ENCODE assay signal across 27 mouse cellular contexts in genomic region chr6:117460193-117460592, GRCm38 (mm10).
A peak's percentile ranks its signal among the peaks of the same experiment; 100 is the strongest.
DNase-seq lines count a peak whose midpoint lies in the region; ATAC-seq and TF ChIP-seq lines count a peak whose summit lies in the region.
"Had no signal": no experiment of that assay in that cellular context is flagged by ENCODE, and none has a peak within 500 bp of the region (broad histone marks: within the 10 kb centered on the region; RNA-seq: fewer than 3 reads in every experiment).

No protein-coding gene starts in this region.

- TF ChIP-seq CTCF in left cerebral cortex, adult 2 months (IDR thresholded peaks at IDR 0.05) = no peak

- ATAC-seq in heart, embryonic 13.5 days (ENCODE audit: extremely low read depth, insufficient number of reproducible peaks, low FRiP score, low TSS enrichment) = no peak
- ATAC-seq: activated CD4-positive, CD25-positive, alpha-beta regulatory T cell, adult 4 months; forebrain, embryonic 14.5 days; intestine, embryonic 16.5 days had no signal

- peaks cover 13% of the 10 kb centered on the region for H3K4me1 ChIP-seq in heart, embryonic 13.5 days
- H3K4me1 ChIP-seq in embryonic facial prominence, embryonic 10.5 days = peaks cover 5% of the 10 kb centered on the region
- H3K4me1 ChIP-seq: hindbrain, embryonic 13.5 days; limb, embryonic 15.5 days; liver, embryonic 13.5 days; midbrain, embryonic 12.5 days; neural tube, embryonic 13.5 days had no signal

- no peak overlapping the region for H3K4me3 ChIP-seq in heart, embryonic 13.5 days
- no peak overlapping the region for H3K4me3 ChIP-seq in embryonic facial prominence, embryonic 10.5 days
- H3K4me3 ChIP-seq in left cerebral cortex, adult 2 months = no peak overlapping the region
- H3K4me3 ChIP-seq: embryonic facial prominence, embryonic 12.5 days; heart, embryonic 10.5 days; hindbrain, embryonic 13.5 days; layer of hippocampus, adult 2 months; limb, embryonic 15.5 days; liver, embryonic 13.5 days; midbrain, embryonic 12.5 days; neural tube, embryonic 13.5 days had no signal

- H3K9me3 ChIP-seq in heart, embryonic 13.5 days = no peaks in the 10 kb centered on the region
- H3K9me3 ChIP-seq in embryonic facial prominence, embryonic 10.5 days = no peaks in the 10 kb centered on the region
- H3K9me3 ChIP-seq: embryonic facial prominence, embryonic 12.5 days; heart, embryonic 10.5 days; hindbrain, embryonic 13.5 days; limb, embryonic 15.5 days; liver, embryonic 13.5 days; midbrain, embryonic 12.5 days; neural tube, embryonic 13.5 days had no signal

- peak overlapping the region; percentile 36; the same call in 1 of the 2 replicates for H3K27ac ChIP-seq in heart, embryonic 13.5 days (replicated peaks)
- H3K27ac ChIP-seq in embryonic facial prominence, embryonic 10.5 days (replicated peaks) = 0 out of 2 replicates have a peak overlapping the region, but pooled peaks have one; percentile 25
- H3K27ac ChIP-seq in left cerebral cortex, adult 2 months = no peak overlapping the region
- H3K27ac ChIP-seq: embryonic facial prominence, embryonic 12.5 days; heart, embryonic 10.5 days; hindbrain, embryonic 13.5 days; layer of hippocampus, adult 2 months; limb, embryonic 15.5 days; liver, embryonic 13.5 days; midbrain, embryonic 12.5 days; neural tube, embryonic 13.5 days had no signal

- WGBS in heart, embryonic 13.5 days = 37% methylated on average over 5 of the region's 5 CpGs
- 58% methylated on average over 5 of the region's 5 CpGs for WGBS in embryonic facial prominence, embryonic 10.5 days

- H3K4me2 ChIP-seq in heart, embryonic 13.5 days = no peak overlapping the region
- H3K4me2 ChIP-seq: embryonic facial prominence, embryonic 12.5 days; hindbrain, embryonic 13.5 days; limb, embryonic 15.5 days; liver, embryonic 13.5 days; lung, embryonic 14.5 days; midbrain, embryonic 12.5 days; neural tube, embryonic 13.5 days had no signal

- 0 out of 2 replicates have a peak overlapping the region, but pooled peaks have one; percentile 3 for H3K9ac ChIP-seq in heart, embryonic 13.5 days
- H3K9ac ChIP-seq: embryonic facial prominence, embryonic 12.5 days; hindbrain, embryonic 13.5 days; limb, embryonic 15.5 days; liver, embryonic 13.5 days; lung, embryonic 14.5 days; midbrain, embryonic 12.5 days; neural tube, embryonic 13.5 days had no signal

- DNase-seq in heart, adult 18-20 months = no peak
- peak; percentile 6 for DNase-seq in ES-CJ7 (ENCODE audit: low read depth, low spot score)
- no peak for DNase-seq in embryonic facial prominence, embryonic 10.5 days (ENCODE audit: low spot score)
- peak; percentile 18 for DNase-seq in lung, postnatal 14 days
- no peak for DNase-seq in left cerebral cortex, adult 2 months (ENCODE audit: extremely low spot score in 1 of 2, low spot score in 2 of 2)
- no peak for DNase-seq in kidney, postnatal 36 days
- DNase-seq in urinary bladder, postnatal 4 days (ENCODE audit: low spot score in 2 of 2) = no peak
- DNase-seq: adrenal gland, postnatal 10 days; cerebellum, adult 8-10 months; cerebellum, postnatal 25 days; gastrocnemius, postnatal 14 days; kidney, adult 9 months; kidney, postnatal 25 days; left cerebral cortex, postnatal 4 days; liver, embryonic 13.5 days; lung, embryonic 14.5 days had no signal

- intact Hi-C loops in left cerebral cortex, adult 2 months (cut with DNase I) = no loop called here

- H3K27me3 ChIP-seq in heart, embryonic 13.5 days (replicated peaks) = 0 out of 2 replicates have a peak, but pooled peaks cover 5% of the 10 kb centered on the region
- H3K27me3 ChIP-seq in embryonic facial prominence, embryonic 10.5 days (replicated peaks; ENCODE audit: low read depth, poor library complexity, severe bottlenecking) = no peaks in the 10 kb centered on the region
- H3K27me3 ChIP-seq: embryonic facial prominence, embryonic 12.5 days; hindbrain, embryonic 13.5 days; limb, embryonic 15.5 days; liver, embryonic 13.5 days; neural tube, embryonic 13.5 days had no signal

- no peaks in the 10 kb centered on the region for H3K36me3 ChIP-seq in heart, embryonic 13.5 days
- no peaks in the 10 kb centered on the region for H3K36me3 ChIP-seq in embryonic facial prominence, embryonic 10.5 days (replicated peaks)
- H3K36me3 ChIP-seq: embryonic facial prominence, embryonic 12.5 days; heart, embryonic 10.5 days; hindbrain, embryonic 13.5 days; limb, embryonic 15.5 days; liver, embryonic 13.5 days; midbrain, embryonic 12.5 days; neural tube, embryonic 13.5 days had no signal

Comparison
In these comparisons a context has a peak if more than half of its experiments do, and no peak if none do; other contexts are left out.
1. DNase-seq: peak in ES-CJ7 (single experiment) and lung, postnatal 14 days (single experiment); none in heart, adult 18-20 months (0 of 2), embryonic facial prominence, embryonic 10.5 days (single experiment), left cerebral cortex, adult 2 months (0 of 2), kidney, postnatal 36 days (0 of 2) and urinary bladder, postnatal 4 days (0 of 2).